Mouse (Mus musculus) midbrain, embryonic 14.5 days (tissue): ENCODE data around the gene Dok4. TPM values are rescaled to one million over a fixed set of nuclear protein-coding genes. Genes with fewer than 3 reads are reported as not detected.

Source experiments
- polyA plus RNA-seq: library from polyadenylated mRNA; unstranded; fragments of >200 nt; fragmentation: Nextera tagmentation; extraction: Ambion mirVana; gene quantifications from 2 replicates; pipeline ENCODE4 v1.2.1, GENCODE M21; 2014

The Dok4 gene
- polyA plus RNA-seq, 1 experiment from 2014 or later = 65.0 TPM

Other genes starting within 250 kb of the Dok4 start
- 83.0 and 99.4 TPM in 2 replicates for gene Arl2bp, start 209.7 kb downstream of the Dok4 start, polyA plus RNA-seq
- gene Pllp, start 180.1 kb downstream of the Dok4 start, polyA plus RNA-seq = 0.82 and 1.3 TPM in 2 replicates
- 0.67 TPM in 1 of 2 replicates, not detected in the other for gene Ccl22, start 130.7 kb downstream of the Dok4 start, polyA plus RNA-seq
- gene Cx3cl1, start 104.3 kb downstream of the Dok4 start, polyA plus RNA-seq = 19.1 and 21.8 TPM in 2 replicates
- gene Ccl17, start 65.9 kb downstream of the Dok4 start, polyA plus RNA-seq = 0.81 TPM in 1 of 2 replicates, not detected in the other
- 54.9 and 56.0 TPM in 2 replicates for gene Coq9, start 38.0 kb downstream of the Dok4 start, polyA plus RNA-seq
- 166 and 200 TPM in 2 replicates for gene Ciapin1, start 38.0 kb downstream of the Dok4 start, polyA plus RNA-seq
- 117 and 127 TPM in 2 replicates for gene Polr2c, start 18.9 kb downstream of the Dok4 start, polyA plus RNA-seq
- gene Ccdc102a, start 41.8 kb upstream of the Dok4 start, polyA plus RNA-seq = 3.6 and 5.2 TPM in 2 replicates
- 0.12 TPM in 1 of 2 replicates, not detected in the other for gene Adgrg5, start 47.4 kb upstream of the Dok4 start, polyA plus RNA-seq
- gene Adgrg1, start 98.4 kb upstream of the Dok4 start, polyA plus RNA-seq = 112 and 165 TPM in 2 replicates
- 0.24 and 1.3 TPM in 2 replicates for gene Adgrg3, start 141.4 kb upstream of the Dok4 start, polyA plus RNA-seq
- gene Drc7, start 178.8 kb upstream of the Dok4 start, polyA plus RNA-seq = 1.2 TPM in 2 replicates
- gene Katnb1, start 204.9 kb upstream of the Dok4 start, polyA plus RNA-seq = 42.4 and 46.1 TPM in 2 replicates